Mouse (Mus musculus) C2C12 (cell line): ENCODE measurements around the gene Sgk1. TPM values are rescaled to one million over a fixed set of nuclear protein-coding genes. Genes with fewer than 3 reads are reported as not detected.

Experiments
- H3K27me3 ChIP-seq: one replicate; pipeline ENCODE4 v1.6.1; 2011; ENCODE audit not compliant: control insufficient read depth, insufficient read depth, insufficient read length
- H3K36me3 ChIP-seq: one replicate; pipeline ENCODE4 v1.6.1; 2011; ENCODE audit not compliant: control insufficient read depth, insufficient read depth
- H3K4me3 ChIP-seq: one replicate; pipeline ENCODE4 v1.5.1; 2011; ENCODE audit warnings: mild to moderate bottlenecking, control low read depth; ENCODE audit not compliant: poor library complexity, insufficient read depth, severe bottlenecking
- H3K79me2 ChIP-seq: one replicate; pipeline ENCODE4 v1.6.1; 2011; ENCODE audit not compliant: control insufficient read depth, insufficient read depth
- H3K79me3 ChIP-seq: one replicate; pipeline ENCODE4 v1.6.1; 2011; ENCODE audit warnings: low read depth, control low read depth
- H3ac ChIP-seq: one replicate; pipeline ENCODE3; 2011; ENCODE audit warnings: low read depth; ENCODE audit not compliant: control insufficient read depth, insufficient read length
- CEBPB ChIP-seq: IDR thresholded peaks from one replicate; pipeline ENCODE4 v1.6.1; 2011; ENCODE audit warnings: low read depth, mild to moderate bottlenecking, control low read depth, moderate library complexity
- CTCF ChIP-seq: IDR thresholded peaks from one replicate; pipeline ENCODE4 v1.5.1; 2011; ENCODE audit not compliant: control insufficient read depth, insufficient read depth, insufficient read length
- FOSL1 ChIP-seq: IDR thresholded peaks from one replicate; pipeline ENCODE4 v1.8.0; 2011; ENCODE audit warnings: mild to moderate bottlenecking, low read length; ENCODE audit not compliant: poor library complexity, insufficient read depth, severe bottlenecking
- MAX ChIP-seq: IDR thresholded peaks from one replicate; pipeline ENCODE4 v1.6.1; 2011; ENCODE audit warnings: mild to moderate bottlenecking, control low read depth
- MYOD1 ChIP-seq: IDR thresholded peaks from one replicate; pipeline ENCODE4 v1.6.1; 2011; ENCODE audit warnings: low read depth; ENCODE audit not compliant: control insufficient read depth, insufficient read length
- MYOG ChIP-seq: IDR thresholded peaks from one replicate; pipeline ENCODE4 v1.6.1; 2011; ENCODE audit not compliant: control insufficient read depth, insufficient read length; ENCODE audit errors: extremely low read depth
- USF1 ChIP-seq: IDR thresholded peaks from one replicate; pipeline ENCODE4 v1.6.1; 2011; ENCODE audit warnings: low read depth, mild to moderate bottlenecking, control low read depth, moderate library complexity
- polyA plus RNA-seq: library from polyadenylated mRNA; unstranded; fragments of >200 nt; fragmentation: generic; extraction: Trizol; gene quantifications from one replicate; pipeline ENCODE4 v1.2.1, GENCODE M21; 2012; ENCODE audit warnings: missing spikeins

Sgk1 gene
- polyA plus RNA-seq, 1 experiment: 35.1 TPM

DNA sequence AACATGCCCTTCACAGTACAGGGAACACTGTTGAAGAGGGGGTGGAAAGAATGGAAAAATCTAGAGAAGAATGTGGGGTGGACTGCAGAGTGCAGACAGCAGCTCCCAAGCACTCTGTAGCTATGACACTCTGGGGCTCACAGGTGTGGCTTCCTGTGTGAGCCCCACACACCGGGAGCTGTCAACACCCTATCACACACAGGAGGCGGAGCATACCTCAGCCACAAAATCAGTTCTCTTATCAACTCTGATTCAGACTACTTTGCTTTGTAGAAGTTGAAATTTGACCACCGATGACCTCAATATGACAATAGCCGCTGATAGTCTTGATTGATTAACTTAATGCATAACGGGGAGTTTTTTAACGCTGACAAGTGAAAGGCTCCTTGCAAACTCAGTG lies 93.4 kb downstream of the Sgk1 start:
- Histone ChIP-seq H3K79me3 (no peaks in the 10 kb centered on the region), H3K4me3 (no peak overlapping the region), H3K27me3 (no peaks in the 10 kb centered on the region), H3K36me3 (no peaks in the 10 kb centered on the region), H3ac (no peak overlapping the region), H3K79me2 (no peaks in the 10 kb centered on the region)
- TF ChIP-seq MYOD1 (no peak), MAX (no peak), CEBPB (no peak), CTCF (no peak), FOSL1 (no peak), MYOG (no peak), USF1 (no peak)

DNA sequence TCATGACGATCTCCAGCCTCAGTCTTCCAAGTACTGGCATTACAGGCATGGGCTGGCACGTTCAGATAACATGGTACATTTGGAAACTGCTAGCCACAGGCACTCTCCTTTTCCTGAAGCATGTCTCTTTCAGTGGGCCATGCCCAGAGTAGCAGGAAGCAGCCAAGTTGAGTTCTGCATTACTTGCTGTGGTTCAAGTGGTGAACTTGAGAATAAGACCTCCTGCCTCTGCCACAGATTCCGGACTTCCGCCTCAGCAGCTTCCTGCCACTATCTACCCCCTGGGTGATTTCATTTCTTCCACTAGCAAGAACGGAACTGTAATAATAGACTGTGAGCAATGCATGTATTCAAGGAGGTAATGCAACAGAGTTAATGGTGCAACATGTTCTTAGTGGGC lies 94.3 kb downstream of the Sgk1 start:
- Histone ChIP-seq H3K4me3 (no peak overlapping the region), H3K27me3 (no peaks in the 10 kb centered on the region), H3K79me2 (no peaks in the 10 kb centered on the region), H3K36me3 (no peaks in the 10 kb centered on the region), H3K79me3 (no peaks in the 10 kb centered on the region), H3ac (no peak overlapping the region)
- TF ChIP-seq MYOD1 (no peak), MYOG (no peak)

DNA sequence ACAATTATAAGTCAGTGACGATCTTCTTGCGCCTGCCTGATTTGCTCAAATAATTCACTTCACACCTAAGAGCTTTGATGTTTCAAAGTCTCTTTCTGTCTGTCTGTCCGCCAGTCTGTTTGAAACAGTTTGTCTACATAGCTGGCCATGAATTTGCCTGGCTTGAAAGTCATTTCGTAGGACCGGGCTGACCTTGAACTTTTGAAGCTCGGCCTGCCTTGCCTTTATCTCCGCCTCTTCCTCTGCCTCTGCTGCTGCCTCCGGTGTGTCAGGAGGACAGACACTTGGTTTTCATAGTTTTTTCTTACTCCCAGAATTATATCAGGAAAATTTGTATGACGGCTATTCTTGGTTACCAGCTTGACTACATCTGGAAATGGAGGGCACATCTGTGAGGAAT lies 96.4 kb downstream of the Sgk1 start:
- no peak overlapping the region for H3ac ChIP-seq
- no peaks in the 10 kb centered on the region for H3K79me3 ChIP-seq
- no peaks in the 10 kb centered on the region for H3K36me3 ChIP-seq
- TF ChIP-seq MAX: no peak
- TF ChIP-seq CTCF: no peak
- TF ChIP-seq CEBPB: no peak
- TF ChIP-seq FOSL1: no peak
- TF ChIP-seq MYOD1: no peak
- no peak for TF ChIP-seq MYOG
- TF ChIP-seq USF1: no peak
- no peaks in the 10 kb centered on the region for H3K79me2 ChIP-seq
- no peak overlapping the region for H3K4me3 ChIP-seq
- H3K27me3 ChIP-seq: no peaks in the 10 kb centered on the region

DNA sequence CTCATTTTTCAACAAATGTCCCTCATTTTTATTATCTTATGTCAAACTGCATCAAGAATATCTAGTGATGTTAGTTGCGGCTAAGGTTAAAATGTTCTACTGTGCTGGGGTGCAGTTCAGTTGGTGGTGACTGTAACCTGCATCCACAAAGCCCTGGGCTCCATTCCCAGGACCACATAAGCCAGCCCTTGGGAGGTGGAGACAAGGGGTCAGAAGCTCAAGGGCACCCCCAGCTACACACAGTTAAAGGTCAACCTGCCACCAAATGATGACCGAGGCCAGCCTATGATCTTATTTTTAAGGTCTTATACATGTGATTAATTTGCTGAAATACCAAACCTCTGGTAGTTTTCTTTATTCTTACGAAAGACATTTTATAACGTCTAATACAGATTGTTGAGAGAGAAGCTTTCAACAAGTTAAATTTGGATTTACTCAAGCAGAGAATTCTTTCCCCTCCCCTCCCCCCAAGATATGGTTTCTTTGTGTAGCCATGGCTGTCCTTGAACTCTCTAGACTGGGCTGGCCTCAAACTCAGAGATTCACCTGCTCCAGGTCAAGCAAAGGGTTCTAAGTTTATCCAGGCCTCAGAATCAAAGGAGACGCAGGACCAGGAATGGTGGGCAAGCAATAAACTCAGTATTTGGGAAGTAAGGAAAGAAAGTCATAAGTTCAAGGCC lies 97.4 kb downstream of the Sgk1 start:
- no peaks in the 10 kb centered on the region for H3K36me3 ChIP-seq
- TF ChIP-seq MYOD1 (no peak), MYOG (no peak), CEBPB (no peak), CTCF (no peak), USF1 (no peak), MAX (no peak)
- no peaks in the 10 kb centered on the region for H3K79me2 ChIP-seq
- no peaks in the 10 kb centered on the region for H3K79me3 ChIP-seq
- no peak overlapping the region for H3ac ChIP-seq
- no peaks in the 10 kb centered on the region for H3K27me3 ChIP-seq
- no peak overlapping the region for H3K4me3 ChIP-seq

DNA sequence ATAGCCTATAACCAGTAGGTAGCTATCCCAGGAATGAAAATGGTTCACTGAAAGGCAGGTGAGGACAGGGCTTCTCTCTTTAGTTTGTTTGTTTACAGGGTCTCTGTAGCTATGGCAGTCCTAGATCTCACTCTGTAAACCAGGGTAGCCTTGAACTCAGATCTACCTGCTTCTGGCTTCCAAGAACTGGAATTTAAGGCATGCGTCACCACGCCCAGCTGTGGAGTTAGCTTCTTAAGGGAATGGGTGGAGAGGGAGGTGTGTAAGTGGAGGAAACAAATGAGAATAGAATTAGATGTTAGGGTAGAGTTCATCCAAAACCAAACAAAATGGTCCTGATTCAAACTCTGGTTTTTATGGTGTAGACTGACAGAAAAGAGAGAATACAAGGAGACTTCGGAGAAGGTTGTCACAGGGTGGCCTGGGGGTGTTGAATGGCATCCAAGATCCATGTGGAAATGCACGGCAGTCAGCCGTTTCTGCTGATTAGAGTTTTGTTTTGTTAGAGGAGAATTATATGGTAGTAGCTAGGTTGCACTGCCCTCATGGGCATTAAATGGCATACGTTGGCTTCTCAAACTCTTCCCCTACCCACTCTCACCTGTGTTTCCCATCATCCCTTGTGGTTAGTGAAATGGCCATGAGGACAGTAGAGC lies 98.9 kb downstream of the Sgk1 start:
- H3K4me3 ChIP-seq: no peak overlapping the region

DNA sequence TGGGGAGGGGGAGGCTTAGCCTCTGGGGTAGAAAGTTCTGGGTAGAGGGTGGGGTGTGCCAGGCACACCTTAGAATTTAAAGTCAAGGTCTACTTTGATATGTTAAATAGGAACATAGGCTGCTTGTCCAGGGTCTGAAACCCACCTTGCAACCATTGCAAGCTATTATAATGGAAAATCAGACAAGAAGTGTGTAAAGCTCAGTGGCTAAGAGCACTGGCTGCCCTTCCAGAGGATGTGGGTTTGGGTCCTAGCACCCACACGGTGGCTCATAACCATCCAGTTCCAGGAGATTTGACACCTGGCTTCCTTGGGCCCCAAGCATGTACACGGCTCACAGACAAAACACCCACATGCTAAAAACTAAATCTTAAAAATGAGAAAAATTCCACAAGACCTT lies 100.3 kb downstream of the Sgk1 start:
- TF ChIP-seq FOSL1: no peak
- Histone ChIP-seq H3K79me3 (no peaks in the 10 kb centered on the region), H3K36me3 (no peaks in the 10 kb centered on the region), H3K27me3 (no peaks in the 10 kb centered on the region), H3ac (no peak overlapping the region), H3K4me3 (no peak overlapping the region), H3K79me2 (no peaks in the 10 kb centered on the region)

More for the DNA sequence above, 98.9 kb downstream of the Sgk1 start:
- no peaks in the 10 kb centered on the region for H3K79me2 ChIP-seq
- no peaks in the 10 kb centered on the region for H3K27me3 ChIP-seq
- no peaks in the 10 kb centered on the region for H3K79me3 ChIP-seq
- no peak overlapping the region for H3ac ChIP-seq
- TF ChIP-seq MYOD1 (no peak), CEBPB (no peak), FOSL1 (no peak), MYOG (no peak), USF1 (no peak), CTCF (no peak), MAX (no peak)
- H3K36me3 ChIP-seq: no peaks in the 10 kb centered on the region
